13 mouse cellular contexts compared by ENCODE assay signal in genomic region chr17:6995504-6995903, GRCm38 (mm10). TPM values are rescaled to one million over a fixed set of nuclear protein-coding genes. Genes with fewer than 3 reads are reported as not detected.
"Had no signal": no experiment of that assay in that cellular context is flagged by ENCODE, and none has a peak within 500 bp of the region (broad histone marks: within the 10 kb centered on the region; RNA-seq: fewer than 3 reads in every experiment).

No protein-coding gene starts in this region.

RNA-seq across cellular contexts. Expression of gene Gm49721, which starts 16.8 kb away (rescaled TPM):
- total RNA-seq: megakaryocyte, adult 5-6 weeks; megakaryocyte-erythroid progenitor cell, adult 5-6 weeks had no signal
- polyA plus RNA-seq: midbrain, embryonic 14.5 days; myocyte; small intestine, adult 2 months had no signal

RNA-seq across cellular contexts. Expression of gene Gm1604a, which starts 29.9 kb away (rescaled TPM):
- polyA plus RNA-seq: lung, embryonic 14.5 days; lung, embryonic 16.5 days; midbrain, embryonic 10.5 days; midbrain, embryonic 12.5 days; midbrain, embryonic 14.5 days; myocyte; neural tube, embryonic 11.5 days; neural tube, embryonic 13.5 days; small intestine, adult 2 months; stomach, embryonic 14.5 days; stomach, embryonic 16.5 days had no signal
